Mouse (Mus musculus): ENCODE measurements around the gene Gltp.

Gltp gene

DNA sequence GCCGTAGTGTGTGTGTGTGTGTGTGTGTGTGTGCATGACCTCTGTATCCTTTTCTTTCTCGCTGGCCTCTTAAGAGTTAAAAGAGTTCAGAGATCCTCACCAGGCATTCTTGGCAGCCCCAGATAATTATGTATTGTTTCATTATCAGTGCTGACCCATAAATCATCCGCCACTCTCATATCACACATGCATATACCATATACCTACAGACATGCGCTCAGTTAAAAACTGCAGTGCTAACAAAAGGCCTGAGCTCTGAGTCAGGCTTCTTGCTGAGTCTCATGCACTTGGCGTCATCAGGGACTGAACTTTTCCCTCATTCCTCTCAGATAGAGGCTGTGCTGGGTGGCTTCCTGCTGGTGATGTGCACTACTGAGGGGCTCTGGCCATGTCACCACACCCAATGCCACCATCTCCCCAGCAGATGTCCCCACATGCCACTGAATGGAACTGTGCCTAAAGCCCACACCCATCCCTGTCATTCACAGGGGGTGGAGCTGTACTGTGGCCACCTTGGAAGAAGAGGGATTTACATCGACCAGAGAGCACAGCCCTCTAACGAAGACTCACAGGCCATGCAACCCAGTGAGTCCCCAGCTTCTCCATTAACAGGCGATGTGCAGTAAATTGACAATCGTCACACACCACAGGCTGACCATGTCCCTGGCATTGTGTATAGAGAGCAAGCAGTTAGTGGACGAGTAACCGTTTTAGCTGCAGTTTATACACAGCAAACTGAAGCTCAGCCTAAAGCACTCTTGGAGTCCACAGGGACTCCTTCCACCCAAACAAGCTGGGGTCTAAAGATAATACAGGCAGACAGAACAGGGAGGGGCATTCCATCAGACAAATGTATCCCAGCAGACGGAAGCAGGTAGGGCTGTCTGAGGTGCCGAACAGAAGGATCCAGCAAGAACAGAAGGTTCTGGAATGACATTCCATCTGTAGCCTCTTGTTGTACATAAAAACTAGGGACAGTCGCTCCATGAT is 11.9 kb upstream of the Gltp start:
- CTCF ChIA-PET, result no interaction called here

DNA sequence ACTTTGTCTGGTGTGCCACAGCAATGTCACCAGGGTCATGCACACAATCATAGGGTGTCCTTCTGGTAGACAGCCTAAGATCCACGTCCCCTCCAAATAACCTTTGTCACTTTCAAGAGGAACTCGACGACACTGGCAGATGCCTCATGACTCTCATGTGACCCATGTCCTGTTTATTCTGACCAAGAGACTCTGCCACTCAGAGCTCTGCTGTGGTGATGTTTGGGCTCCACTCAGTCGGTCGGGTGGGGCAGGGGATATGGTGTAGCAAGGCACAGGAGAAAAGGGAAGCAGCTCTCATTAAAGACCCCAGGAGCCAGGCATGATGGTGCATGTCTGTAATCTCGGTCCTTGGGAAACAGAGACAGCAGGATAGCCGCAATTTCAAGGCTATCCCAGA is 8.2 kb upstream of the Gltp start:
- CTCF ChIA-PET, result interaction anchor here (0.7 kb wide), 1 partner anchor 625 kb away, joined by 3 read pairs; no protein-coding TSS in a partner anchor

DNA sequence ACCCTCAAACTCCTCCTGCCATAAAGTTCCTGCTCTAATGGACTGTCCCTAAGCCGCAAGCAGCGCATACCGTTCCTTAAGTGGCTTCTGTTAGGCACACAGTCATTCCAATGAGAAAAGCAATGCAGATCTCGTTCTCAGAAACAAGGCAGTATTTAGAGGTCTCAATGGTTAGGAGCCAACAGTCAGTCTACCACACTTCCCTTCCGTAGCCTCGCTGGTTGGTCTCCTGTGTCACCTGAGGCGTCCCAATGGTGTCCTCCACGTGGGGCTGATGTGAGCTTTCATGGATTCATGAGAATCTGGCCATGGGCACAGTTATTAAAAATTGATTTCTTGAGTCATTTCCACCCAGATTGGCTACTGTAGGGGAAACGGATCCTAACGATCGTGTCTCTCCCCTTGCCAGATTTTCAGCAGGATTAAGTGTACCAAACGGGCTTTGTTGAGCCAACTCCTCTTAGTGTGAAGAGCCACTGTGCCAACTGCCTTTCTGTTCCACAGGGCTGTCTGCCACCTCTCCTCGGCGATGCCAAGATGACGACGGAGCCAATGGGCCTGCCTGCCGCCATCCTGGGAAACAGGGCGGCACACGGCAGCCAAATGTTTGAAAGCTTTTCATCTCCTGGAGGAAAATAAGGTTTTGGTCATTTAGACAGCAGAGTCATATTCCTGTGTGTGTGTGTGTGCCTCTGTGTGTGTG is 7.4 kb upstream of the Gltp start:
- CTCF ChIA-PET, result no interaction called here

DNA sequence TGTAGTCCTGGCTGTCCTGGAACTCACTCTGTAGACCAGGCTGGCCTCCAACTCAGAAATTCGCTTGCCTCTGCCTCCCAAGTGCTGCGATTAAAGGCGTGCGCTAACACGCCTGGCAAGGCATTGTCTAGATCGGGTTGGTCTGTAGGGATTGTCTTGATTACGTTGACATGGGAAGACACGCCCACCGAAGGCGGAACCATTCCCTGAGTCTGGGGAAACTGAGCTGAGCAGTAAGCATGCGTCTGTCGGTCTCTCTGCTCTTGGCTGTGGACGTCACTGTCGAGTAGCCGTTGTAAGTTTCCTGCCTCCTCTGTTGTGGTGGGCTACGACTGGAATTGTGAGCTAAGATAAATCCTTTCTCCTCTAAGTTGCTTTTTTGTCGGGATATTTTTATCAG is 6.2 kb upstream of the Gltp start:
- CTCF ChIA-PET, result interaction anchor here (0.7 kb wide), 1 partner anchor 21 kb away, joined by 8 read pairs; no protein-coding TSS in a partner anchor

DNA sequence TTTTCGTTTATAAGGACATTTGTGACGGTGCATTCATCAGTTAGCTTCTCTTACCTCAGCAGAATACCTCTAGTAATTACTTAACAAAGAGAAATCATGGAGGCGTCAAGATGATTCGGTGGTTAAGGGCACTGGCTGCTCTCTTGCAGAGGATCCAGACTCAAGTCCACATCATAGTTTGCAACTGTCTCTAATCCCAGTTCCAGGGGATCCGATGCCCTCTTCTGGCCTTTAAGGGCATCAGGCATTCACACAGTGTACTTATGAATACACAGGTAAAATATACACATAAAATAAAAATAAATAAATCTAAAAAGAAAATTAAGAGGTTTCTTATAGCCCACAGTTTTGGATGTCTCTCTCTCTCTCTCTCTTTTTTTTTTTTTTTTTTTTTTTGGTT is 5.0 kb upstream of the Gltp start:
- CTCF ChIA-PET, result interaction anchor here (1.2 kb wide), 1 partner anchor 85 kb away, joined by 4 read pairs; no protein-coding TSS in a partner anchor

DNA sequence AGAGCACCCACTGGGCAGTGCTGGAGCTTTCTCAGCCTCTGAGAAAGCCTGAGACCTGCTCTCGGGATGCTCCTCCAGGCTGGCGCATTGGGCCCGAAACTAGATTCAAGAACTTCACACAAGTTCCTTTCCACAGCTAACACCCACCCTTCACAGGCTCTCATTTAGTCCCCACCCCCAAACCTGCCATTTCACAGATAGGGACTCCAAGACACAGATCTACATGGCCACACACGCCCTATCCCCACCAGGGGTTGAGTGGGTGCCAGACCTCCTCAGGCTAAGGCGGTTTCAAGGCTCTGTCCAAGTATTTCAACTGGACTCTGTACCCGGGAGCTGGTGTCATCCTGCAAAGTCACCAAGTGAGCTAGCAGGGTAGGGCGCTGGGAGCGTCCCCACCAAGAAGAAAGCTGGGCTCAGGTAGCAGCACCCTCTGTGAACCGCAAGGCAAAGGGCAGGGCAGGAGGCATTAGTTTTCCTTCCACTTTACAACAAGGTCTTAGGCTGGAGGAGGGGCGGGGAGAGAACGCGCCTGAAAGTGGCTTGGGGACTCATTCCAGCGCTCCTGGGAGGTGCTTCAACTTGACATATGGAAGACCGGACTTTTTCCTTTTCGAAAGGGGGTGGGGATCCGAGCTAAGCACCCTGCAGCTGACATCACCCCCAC is 951 bp downstream of the Gltp start:
- CTCF ChIA-PET, result interaction anchor here (0.5 to 1.0 kb wide), 5 partner anchors 48 to 399 kb away, joined by 3 to 16 read pairs (median 6); no protein-coding TSS in a partner anchor

DNA sequence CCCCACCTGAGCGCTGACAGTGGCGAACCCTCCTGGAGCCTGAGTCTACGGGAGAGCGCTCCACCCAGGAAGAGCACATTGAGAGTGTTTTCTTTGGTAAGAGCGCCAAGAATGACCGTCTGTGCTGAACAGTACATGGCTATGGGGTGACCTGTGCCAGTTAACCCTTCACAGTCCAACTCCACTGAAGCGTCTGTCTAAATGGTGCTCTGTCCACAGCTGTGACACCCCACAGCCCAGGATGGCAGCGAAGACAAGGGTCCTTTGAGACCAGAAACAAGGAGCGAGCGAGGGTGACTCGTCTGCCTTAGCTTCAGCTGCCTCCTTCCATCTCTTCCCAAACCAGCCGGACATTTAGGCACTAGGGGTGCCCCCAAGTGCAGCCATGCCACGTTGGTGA is 2.1 kb downstream of the Gltp start:
- CTCF ChIA-PET, result no interaction called here

DNA sequence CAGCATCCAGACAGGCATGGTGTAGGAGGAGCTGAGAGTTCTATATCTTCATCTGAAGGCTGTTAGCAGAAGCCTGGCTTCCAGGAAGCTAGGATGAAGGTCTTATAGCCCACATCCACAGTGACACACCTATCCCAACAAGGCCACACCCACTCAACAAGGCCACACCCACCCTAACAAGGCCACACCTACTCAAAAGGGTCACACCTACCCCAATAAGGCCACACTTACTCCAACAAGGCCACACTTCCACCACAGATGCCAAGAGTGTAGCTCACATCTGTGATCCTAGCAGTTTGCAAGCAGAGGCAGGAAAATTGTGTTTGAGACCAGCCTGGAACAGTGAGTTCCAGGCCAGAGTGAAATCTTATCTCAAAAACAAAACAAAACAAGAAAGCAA is 2.9 kb downstream of the Gltp start:
- CTCF ChIA-PET, result no interaction called here

DNA sequence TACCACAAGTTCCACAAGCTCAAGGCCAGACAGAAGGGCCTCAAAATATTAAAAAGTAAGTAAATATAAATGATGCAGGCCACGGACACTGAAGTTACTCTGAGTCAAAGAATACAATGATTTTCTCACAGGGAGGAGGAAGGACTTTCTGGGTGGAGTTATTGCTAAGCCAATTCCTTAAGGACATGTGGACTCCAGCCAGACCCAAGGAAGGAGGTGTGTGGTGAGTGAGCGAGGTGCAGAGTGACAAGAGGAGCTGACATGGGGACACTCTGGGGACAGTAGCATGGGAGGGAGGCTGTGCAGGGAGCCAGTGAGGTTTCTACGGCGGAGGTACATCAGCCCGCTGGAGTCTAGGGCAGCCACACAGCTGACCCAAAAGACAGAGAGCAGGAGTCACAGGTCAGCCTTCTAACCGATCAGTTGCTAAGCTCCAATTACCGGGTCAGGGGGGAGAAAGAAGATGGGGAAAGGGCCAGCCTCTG is 4.0 kb downstream of the Gltp start:
- CTCF ChIA-PET, result no interaction called here

DNA sequence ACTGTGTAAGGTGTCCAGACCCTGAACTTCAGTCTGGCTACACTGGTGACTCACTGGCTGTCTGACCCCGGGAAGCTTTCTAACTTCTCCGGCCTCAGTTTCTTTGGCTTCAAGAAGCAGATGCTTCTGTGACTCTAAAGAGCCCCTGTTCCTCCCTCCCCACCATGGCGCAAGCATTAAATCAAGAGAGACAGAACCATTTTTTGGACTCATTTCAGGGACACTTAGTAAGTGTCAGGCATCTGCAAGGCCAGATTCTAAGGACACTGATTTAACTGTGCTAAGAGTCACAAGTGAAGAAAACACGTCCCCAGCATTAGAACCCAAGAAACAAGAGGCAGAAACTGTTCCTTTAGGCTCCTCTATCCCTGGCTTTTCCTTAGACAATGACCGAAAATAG is 4.8 kb downstream of the Gltp start:
- CTCF ChIA-PET, result no interaction called here

DNA sequence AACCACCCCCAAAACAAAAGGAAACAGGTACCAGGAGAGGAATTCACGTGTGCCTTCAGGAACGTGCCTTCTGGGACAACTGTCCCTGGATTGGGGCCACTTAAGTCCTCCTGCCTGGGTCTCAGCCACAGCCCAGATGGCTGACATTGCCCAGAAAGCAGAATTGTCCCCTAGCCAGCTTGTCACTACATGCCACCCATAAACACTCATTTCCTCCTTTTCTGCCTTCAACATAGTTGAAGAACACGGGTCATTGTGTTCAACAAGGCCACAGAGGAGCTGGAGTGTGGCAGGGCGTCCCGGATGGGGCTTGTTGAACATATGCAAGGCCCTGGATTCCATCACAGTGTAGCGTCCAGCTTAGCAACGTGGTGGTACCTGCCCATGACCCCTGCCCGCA is 9.1 kb downstream of the Gltp start:
- CTCF ChIA-PET, result no interaction called here

DNA sequence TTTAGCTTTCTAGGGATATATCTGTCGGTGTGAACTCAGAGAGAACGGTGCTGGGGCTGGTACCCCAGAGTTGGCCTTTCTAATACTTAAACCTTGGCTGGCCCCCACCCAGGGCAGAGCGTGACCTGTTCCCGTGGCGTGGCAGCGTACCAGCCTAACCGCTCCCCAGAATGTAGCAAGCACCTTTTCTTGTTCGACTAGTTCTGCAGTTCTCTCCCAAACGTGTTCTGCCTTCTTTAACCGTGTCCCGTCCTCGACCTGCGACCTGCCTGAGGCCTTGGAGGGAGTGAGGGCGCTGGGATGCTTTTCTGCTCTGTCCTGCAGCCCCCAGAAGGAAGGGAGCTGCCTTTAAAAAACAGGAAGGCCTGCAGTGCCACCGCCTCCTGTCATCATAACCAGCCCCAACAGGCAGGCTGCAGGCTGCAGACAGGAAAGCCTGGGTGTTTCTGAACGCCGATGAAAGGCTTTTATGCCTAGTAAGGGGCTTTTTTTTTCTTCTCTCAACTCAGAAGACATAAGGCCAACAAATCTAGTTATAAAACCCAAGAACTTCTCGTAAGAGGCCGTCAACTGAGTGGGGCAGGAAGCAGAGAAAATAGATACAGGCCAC is 10.0 kb downstream of the Gltp start:
- CTCF ChIA-PET, result no interaction called here

DNA sequence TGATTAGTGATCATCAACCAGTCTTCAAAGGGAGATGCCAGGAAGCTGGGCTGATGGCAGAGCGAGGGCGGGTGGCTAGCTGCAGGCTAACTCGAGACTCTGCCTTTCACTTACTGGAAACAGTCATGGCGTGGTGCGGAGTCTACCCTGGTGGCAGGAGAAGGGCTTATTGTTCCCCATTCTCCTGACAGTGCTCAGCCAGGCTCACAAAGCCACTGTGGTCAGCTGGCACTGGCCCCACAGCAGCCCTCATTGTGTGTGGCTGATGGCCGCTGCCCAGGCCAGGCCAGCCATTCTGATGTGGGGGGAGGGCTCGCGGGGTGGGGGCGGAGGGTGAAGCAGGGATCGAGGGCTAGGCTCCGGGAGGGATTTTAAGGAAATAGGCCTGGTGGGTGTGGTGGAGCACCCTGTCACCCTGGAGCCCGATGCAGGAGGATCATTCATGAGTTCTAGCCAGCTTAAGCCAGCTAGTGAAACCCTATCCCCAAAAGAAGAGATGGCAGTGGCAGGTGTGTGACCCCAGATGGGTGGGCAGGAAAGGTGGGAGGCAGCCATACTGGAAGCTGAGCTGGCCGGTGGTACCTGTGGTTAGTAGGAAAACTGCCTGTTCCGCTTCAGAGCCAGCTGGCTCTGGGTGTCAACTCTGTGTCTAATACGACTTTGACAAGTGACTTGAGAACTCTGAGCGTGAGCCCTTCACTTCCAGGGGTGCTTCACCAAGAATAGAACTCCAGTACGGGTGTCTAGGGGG is 10.8 kb downstream of the Gltp start:
- CTCF ChIA-PET, result no interaction called here

DNA sequence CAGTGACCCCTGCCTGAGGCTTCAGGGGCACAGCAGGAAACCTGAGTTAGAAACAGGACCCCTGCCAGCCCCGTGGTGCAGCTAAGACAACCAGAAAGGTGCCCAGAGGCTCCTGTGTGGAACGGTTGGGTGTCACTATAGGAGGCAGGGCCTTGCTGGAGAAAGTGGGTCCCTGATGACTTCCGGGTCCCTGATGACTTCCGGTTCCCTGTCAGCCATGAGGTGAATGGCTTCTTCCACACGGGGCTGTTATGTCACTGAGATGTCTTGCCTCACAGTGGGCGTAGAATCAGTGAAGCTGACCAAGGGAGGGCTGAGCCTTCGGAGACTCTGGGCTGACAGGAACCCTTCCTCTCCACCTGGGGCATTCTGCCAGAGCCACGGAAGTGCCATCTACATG is 16.2 kb downstream of the Gltp start:
- CTCF ChIA-PET, result interaction anchor here (0.6 to 0.7 kb wide), 2 partner anchors 11 to 323 kb away, joined by 4 to 8 read pairs; no protein-coding TSS in a partner anchor

DNA sequence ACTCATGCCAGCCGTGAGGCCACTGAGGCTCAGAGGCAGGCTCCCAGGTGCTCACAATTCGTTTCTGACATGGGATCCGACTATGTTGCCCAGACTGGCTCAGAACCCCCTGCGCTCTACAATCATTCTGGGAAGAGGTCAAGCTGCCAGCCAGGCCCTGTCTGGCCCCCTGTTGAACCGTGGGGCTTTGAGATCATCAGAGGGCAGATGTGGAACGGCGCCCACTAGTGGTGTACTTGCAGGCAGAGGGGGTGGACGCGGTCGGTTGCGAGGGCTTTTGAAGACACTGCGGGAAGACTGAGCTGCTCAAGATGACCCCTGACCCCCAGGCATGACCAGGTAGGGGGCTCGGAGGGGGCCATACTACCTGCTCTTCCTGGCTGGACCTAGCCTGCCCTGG is 17.7 kb downstream of the Gltp start:
- CTCF ChIA-PET, result no interaction called here

DNA sequence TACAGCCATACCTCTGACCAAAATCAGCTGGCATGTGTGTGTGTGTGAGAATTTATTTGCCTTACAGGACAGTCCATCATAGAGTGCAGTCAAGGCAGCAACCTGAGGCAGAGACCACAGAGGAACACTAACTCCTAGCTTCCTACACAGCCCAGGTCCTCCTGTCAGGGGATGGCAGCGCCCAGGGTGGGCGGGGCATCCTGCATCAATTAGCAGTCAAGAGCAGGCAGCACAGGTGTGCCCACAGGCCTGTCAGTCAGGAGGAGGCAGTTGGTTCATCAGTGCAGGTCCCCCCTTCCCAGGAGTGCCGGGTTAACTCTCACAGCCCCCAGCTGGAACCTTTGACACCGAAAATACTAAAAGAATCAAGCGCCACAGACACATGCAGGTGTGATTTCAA is 21.8 kb downstream of the Gltp start:
- CTCF ChIA-PET, result no interaction called here

DNA sequence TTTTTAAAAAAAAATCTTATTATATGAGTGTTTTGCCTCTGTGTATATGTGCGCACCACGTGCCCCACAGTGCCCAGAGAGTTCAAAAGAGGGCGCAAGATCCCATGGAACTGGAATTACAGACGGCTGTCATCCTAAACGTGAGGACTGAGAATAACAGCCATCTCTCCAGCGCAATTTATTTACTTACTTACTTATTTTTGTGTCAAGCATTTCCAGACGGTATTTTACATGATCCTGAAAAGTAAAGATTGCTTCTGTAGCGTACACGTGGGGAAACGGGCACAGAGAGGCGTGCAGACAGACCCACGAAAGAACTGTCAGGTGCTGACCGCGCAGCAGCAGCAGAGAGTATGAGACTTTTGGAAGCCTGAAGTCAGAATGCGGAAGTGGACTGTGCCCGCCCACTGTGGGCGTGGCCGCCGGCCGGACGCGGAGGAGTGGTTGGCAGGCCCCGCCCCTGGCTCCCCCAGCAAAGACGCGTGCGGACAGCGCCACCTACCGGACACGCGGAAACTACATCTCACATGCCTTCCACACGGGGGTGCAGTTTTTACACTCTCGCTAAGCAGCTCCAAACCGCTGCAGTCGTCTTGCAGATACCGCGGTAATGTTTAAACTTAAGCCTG is 23.4 kb downstream of the Gltp start:
- CTCF ChIA-PET, result no interaction called here

DNA sequence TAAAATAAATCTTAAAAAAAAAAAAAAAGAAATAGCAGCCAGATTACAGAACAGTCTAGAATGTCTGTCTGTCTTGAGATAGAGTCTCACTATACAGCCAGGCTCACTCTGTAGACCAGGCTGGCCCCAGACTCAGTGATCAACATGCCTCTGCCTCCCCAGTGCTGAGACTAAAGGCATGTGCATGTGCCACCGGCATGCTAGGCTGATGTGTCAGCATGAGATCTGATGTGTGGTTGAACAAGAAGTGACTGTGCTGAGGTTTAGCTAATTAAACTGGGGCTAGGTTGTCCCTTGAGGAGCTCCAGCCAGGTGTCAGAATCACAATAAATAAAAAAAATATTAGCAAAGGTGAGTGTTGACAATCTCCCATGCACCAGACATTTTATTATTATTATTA is 24.1 kb downstream of the Gltp start:
- CTCF ChIA-PET, result no interaction called here

DNA sequence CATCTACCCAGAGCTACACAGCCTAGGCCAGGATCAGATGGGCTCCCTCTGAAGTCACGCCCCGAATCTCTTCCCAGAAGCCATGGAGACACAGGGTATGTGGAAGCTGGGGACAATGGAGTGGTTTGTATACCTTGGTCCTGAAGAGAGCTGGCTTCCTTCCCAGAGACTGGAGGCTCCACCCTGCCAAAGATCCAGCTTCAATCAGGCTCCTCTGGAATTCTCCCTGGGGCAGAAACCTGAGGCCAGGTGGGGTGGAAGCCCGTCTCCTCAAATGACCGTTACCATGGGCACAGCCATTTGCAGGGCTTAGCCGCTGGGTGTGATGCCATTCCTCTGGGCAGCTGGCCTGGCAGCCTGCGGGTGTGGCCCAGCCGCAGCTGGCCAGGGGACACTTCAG is 26.0 kb downstream of the Gltp start:
- CTCF ChIA-PET, result interaction anchor here (0.6 kb wide), 1 partner anchor 151 kb away, joined by 5 read pairs; no protein-coding TSS in a partner anchor

DNA sequence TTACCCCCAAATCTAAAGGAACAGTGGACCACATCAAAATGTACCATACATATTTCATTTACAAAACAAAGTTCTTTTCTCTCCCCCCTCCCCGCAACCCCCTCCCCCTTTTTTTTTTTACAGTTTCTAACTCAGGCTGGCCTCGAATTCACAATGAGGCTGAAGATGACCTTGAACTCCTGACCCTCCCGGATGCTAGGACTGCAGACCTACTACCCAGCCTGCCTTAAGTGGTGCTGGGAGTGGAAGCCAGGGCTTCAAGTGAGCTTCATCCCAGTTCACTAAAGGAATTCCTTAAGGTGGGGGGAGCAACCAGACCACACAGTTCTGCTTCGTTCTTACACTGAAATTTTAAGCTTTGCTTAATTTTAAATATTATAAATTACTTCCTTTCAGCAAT is 26.6 kb downstream of the Gltp start:
- CTCF ChIA-PET, result interaction anchor here (0.6 to 0.7 kb wide), 3 partner anchors 8 to 151 kb away, joined by 4 to 7 read pairs (median 5); no protein-coding TSS in a partner anchor
